Mouse (Mus musculus): ENCODE measurements around the gene Lrba.

Lrba gene

GRCm38 (mm10) chr3:86500586-86500985 is 276.1 kb downstream of the Lrba start:
- in situ Hi-C loops (cut with MboI, MseI) = no loop called here

DNA sequence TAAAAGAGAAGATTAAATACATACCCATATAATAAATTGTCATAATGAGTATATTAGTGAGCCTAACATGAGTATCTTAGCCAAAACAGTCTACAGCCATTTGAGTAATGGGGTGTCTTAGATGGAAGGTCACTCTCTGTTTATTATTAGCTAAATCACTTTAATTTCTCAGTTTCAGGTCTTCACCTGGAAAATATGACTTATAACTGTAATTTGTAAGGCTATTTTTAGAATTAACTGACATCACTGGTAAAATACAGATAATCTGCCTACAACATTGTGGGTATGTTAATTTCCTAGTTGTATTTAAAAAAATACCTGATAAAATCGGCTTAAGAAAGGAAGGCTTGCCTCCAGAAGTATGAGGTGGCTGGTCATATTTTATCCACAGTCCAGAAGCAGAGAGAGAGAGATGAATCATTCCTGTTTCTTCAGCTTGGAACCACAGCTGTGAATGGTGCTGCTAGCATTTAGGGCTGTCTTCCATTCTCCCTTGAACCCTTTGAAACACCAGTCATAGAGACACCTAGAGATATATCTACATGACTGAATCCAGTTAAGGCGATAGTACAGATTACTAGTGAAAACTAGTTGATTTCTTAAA is 294.1 kb downstream of the Lrba start:
- in situ Hi-C loops (cut with MboI, MseI) = no loop called here

DNA sequence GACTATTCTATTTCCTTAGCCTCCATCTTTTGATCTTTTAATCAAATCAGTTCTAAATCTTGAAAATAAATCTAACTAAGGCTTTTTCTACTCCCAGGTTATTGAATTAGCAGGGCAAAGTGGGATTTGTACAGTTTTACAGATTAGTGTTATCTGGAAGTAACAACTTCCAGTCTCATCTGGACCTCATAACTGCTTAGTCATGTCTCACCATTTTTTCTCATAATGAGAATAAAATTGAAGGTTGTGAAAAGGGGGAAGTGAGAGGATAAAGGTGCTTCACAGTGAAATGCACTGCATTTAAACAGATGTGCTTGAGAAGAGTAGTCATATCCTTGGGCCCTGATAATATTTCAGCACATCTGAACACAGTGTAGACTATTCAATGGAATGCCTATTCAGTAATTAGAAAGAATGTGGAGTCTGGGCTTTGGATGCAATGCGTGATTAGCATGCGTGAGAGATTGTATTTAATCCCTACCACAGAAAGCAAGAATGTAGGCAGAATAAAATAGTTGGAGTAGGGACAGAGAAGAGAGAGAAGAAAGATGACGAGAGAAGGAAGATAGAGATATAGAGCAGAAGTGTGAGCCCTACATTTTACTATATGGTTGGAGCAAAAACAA is 298.5 kb downstream of the Lrba start:
- in situ Hi-C loops (cut with MboI, MseI) = no loop called here

DNA sequence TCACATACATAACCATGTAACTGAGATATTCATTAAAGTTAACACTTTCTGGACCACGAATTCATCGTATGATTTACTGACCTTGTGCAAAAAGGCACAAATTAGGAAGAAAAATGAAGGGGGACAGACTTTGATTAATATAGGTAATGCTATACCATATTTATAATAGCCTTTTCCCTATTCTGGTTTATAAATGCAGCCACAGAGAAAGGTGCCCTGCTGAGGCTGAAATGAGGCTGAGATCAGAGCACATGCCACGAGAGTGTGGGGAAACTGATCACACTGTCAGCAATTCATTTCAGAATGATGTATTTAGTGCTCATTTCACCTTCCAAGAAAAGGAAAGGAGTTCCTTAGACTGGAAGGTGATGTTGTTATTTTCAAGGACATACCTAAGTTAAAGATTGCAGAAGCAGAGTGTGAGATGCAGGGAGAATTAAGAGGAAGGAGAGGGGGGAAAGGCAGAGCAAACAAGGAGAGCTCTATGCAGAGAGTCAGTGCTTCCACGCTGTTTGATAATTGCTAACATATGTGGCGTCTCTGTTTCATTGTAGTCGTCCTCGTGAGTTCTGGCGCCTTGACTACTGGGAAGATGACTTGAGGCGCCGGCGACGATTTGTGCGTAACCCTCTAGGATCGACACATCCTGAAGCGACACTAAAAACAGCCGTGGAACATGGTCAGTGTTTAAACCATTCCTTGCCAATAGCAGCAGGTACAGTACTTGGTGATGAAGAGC is 307.2 kb downstream of the Lrba start:
- in situ Hi-C loops (cut with MboI, MseI) = no loop called here

GRCm38 (mm10) chr3:86536751-86537150 is 312.3 kb downstream of the Lrba start:
- in situ Hi-C loops (cut with MboI, MseI) = no loop called here

DNA sequence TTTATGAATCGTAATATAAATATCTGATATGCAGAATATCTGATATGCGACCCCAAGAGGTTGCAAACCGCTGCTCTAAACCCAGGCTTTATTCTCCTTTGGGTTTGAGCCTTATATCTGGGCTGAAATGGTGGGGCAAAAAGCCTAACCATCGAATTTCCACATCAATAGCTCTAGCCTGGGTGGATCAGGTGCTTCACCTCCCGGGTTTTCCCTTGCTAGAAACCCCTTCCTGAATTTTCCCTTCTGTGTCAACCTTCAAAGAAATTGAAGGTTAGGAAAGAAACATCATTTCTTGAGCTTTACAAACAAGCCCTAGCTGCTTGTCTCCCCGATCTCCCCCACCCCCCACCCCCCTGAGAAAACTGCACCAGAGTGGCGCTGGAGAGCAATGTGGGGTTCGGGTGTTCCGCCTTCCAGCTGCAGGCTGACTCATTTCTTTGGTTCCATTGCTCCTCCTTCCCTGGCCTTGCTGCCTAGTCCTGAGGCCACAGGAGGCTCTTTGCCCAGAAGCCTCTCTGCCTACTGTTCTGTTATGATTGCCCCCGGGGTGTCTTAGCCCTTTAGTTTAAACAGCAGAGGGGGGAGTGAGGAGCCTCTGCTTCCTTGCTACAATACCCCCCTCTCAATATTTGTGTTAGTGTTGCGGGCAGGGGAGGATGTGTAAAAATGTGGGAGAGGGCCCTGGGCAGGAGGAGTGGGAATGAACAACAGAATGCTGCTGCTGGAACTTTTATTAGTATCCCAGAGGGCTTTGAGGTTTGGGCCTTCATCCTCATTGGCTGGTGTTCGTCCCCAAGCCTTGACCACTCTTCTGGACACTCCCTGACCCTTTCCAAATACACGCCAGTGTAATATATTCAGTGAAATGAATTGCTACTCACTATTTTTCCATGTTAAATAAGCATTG is 314.4 kb downstream of the Lrba start:
- in situ Hi-C loops (cut with MboI, MseI) = no loop called here

DNA sequence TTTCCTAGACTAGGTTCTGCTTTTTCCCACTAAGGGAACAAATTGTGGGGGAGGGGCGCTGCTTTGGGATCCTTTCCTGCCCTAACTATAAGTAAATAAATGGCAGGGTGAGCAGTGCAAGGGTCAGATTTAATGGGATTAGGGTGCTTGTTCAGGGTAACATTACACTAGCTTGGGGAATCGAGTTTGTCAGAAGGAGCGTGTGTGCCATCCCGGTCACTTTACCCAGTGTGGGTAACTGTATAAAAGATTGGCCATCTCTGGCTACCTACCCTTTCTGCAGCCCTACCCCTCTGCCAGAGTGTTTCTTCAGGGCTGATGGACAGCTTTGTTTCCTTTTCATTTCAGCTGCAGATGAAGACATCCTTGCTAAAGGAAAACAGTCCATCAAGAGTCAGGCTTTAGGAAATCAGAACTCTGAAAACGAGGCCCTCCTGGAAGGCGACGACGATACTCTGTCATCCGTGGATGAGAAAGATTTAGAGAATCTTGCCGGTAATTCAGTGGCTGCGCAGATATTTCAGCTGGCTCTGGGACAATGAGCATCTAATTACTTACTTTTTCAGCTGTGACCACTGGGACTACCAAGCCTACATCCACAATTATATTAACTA is 315.2 kb downstream of the Lrba start:
- in situ Hi-C loops (cut with MboI, MseI) = loop anchor here (10.0 kb wide), 1 partner anchor 225 kb away; no protein-coding TSS in a partner anchor

GRCm38 (mm10) chr3:86541074-86541614 is 316.7 kb downstream of the Lrba start:
- in situ Hi-C loops (cut with MboI, MseI) = loop anchor here (10.0 kb wide), 1 partner anchor 224 kb away; no protein-coding TSS in a partner anchor

DNA sequence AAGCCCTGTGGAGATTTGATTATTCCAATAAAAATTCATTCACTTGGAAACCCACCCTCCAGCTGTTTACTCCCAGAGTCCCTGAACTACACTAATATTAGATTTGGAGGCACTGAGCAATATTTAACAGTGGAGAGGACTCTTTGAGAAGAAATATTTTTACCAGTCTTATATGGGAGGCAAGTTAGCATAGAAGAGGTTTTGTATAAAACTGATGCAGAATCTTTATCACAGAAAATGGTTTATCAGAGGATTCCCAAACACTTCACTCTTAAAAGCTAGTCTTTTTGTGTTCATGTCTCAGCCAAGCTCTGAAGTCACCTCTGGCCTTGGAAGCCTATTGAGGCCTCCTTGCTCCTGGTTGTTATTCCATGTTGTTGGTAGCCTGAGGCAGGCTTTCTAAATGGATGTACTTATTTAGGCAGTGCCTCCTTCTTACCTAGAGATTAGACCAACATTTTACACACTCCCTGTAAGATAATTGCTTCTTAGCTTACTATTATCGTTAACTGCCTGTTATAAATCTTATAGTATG is 317.4 kb downstream of the Lrba start:
- in situ Hi-C loops (cut with MboI, MseI) = loop anchor here (10.0 kb wide), 1 partner anchor 223 kb away; no protein-coding TSS in a partner anchor

- in situ Hi-C loops (cut with MboI, MseI) = loop anchor here (10.0 kb wide), 1 partner anchor 220 kb away; no protein-coding TSS in a partner anchor
Measured at GRCm38 (mm10) chr3:86544785-86545184, 320.3 kb downstream of the Lrba start.

GRCm38 (mm10) chr3:86545945-86546344 is 321.5 kb downstream of the Lrba start:
- in situ Hi-C loops (cut with MboI, MseI) = loop anchor here (10.0 kb wide), 1 partner anchor 219 kb away; no protein-coding TSS in a partner anchor

DNA sequence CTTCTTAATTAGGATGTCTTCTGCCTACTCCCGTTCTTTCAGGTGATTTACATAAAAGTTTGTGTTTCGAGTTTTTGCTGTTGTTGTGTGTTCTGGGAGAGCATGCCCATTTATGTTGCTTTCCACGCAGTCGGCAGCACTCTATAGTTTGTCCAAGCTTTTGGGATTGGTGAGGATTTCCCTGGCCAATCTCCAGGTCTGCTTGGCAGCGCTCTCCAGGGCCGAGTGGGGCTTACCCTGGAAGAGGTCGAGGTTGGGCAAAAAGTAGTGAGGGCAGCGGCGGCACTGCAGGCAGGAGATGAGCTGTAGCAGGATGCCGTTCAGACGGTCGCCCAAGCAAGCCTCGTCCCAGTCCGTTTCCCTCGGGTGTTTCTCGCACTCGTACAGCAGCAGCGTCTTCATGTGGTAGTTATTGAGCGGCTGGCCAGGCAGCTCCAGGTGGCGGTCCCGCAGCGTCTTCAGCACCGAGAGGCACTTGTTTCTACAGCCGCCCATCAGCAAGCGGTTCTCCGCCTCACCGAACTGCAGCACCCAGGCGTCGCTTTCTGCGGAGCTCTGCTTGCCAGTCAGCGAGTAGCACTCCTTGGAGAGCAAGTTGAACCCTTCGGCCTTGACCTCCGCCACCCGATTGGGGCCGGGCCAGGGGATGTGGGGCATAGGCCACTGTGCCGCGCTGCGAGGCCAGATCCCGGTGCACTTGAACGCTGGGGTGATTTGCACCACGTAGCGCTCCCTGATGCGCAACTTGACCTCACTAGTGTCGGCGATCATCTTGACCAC is 322.2 kb downstream of the Lrba start:
- in situ Hi-C loops (cut with MboI, MseI) = loop anchor here (10.0 kb wide), 1 partner anchor 218 kb away; no protein-coding TSS in a partner anchor

DNA sequence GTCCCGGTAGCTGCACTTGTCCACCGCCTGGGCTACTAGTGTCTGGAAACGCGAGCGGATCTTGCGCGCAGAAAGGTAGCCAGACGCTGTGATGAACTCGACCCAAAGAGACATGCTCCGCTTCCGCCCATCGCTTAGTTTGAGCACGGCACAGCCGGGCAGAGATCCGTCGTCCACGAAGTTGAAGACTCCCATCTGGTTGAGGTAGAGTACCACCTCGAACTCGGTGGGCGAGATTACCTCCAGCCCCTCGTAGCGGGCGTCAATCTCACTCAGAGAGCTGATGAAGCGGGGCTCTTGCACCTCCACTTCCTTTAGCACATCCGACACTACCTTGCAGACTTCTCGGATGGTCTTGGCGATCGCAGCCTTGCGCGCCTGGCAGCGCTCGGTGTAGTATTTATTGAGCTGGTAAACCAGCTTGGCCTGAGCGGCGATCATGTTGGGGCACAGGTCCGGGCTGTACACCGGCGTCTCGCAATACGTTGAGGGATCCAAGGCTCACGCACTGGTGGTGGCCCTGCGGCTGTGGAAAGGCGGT is 322.8 kb downstream of the Lrba start:
- in situ Hi-C loops (cut with MboI, MseI) = loop anchor here (10.0 kb wide), 1 partner anchor 217 kb away; no protein-coding TSS in a partner anchor

GRCm38 (mm10) chr3:86548091-86549015 is 323.9 kb downstream of the Lrba start, which contains the start of gene Mab21l2:
TSS of gene Mab21l2 (minus strand) at chr3:86548629.
- in situ Hi-C loops (cut with MboI, MseI) = loop anchor here (10.0 kb wide), 1 partner anchor 216 kb away; no protein-coding TSS in a partner anchor

DNA sequence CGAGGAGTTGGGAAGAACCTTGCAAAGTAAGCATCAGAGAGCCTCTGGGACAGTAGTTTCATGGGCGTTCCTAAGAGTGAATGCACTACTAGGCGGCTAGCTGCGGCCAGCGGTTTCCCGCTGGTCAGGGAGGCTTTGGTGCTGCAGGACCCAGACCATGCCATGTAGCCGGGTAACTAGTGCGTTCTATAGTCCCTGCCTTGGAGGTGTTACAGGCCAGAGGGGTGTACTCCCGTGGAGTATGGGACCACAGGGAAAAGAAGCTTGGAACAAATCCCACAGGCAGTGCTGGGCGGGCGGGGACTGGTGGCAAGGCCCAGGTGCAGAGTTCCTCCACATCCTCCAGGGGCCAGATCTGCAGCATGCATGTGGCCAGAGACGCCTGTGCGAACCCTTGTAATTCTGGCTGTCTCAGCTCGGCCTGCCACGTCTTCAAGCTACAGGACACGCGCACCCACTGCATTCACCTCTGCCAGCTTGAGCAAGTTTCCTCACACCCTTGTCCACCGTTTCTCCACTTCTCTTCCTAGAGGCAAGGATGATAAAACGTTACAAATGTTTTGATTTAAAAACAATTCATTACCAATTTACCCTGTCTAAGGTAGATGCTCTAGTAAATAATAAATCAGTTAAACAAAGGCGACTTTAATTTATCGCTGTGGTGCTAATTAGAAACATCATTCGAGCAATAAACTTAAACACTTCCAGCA is 326.0 kb downstream of the Lrba start:
- in situ Hi-C loops (cut with MboI, MseI) = no loop called here

DNA sequence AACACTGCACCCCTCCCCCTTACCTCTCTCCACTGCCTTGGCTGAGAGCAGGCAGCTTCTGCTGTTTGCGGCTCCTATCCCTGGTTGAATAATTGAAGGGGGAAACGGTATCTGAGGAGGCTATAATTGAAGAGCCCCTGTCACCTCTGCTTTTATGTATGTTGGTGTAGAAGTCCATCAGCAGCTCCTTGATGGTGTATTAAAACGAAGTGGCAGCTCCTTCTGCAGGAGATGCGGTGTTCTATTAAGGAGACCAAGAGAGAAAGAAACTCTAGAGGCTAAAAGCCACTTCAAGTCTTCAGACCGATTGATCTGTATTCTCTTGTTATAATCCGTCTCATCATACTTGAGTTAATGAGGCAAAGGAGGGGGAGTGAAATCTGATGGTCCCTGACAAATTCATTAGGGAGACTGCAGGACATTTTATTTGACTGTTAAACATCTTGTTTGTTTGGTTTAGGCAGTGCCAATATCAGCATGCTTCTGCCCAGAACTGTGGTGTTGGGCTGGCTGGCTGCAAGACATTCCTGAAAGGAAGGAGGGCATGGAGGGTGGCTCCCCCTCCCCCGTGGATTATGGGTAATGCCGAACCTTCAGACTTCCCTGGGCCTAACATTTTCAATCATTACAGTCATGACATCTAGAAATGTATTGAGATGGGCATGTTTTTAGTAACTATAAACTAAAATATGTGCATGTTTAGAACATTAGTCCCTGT is 326.7 kb downstream of the Lrba start:
- in situ Hi-C loops (cut with MboI, MseI) = no loop called here

DNA sequence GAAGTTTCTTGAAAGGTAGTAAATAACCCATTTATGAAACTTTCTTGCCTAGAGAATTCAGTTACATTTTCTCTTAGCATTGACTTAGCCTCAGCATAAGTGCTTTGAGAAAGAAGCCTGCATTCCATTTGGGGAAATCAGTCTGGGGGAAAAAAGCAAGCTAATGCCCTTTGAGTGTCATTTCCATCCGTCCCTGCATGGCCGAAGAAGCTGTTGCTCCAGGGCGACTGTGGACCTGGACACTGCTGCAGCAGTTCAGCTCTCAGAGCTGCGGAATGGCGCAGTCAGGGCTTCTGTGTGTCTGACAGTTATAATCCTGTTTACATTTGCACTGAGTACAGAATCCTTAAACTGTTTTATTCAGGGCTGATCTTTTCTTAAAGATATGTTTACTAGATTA is 327.7 kb downstream of the Lrba start:
- in situ Hi-C loops (cut with MboI, MseI) = no loop called here

Measured in regulatory T cell (primary cell).